In genomic region chr6:115853985-115854384, GRCm38 (mm10) we compare ENCODE assay signal across 8 mouse cellular contexts. TPM values are rescaled to one million over a fixed set of nuclear protein-coding genes. Genes with fewer than 3 reads are reported as not detected.
DNase-seq lines count a peak whose midpoint lies in the region; ATAC-seq and TF ChIP-seq lines count a peak whose summit lies in the region.

No protein-coding gene starts in this region.

- no peak for DNase-seq in left cerebral cortex, adult 2 months (ENCODE audit: extremely low spot score in 1 of 2, low spot score in 2 of 2)
- no peak for DNase-seq in left cerebral cortex, adult 18-20 months (ENCODE audit: low spot score in 2 of 2)
- DNase-seq in limb, embryonic 11.5 days (ENCODE audit: low spot score), result peak; percentile 28
- DNase-seq in adrenal gland, adult 8-10 months, result no peak
- no peak for DNase-seq in frontal cortex, postnatal 25 days (ENCODE audit: low spot score in 2 of 2)
- no peak for DNase-seq in spleen, postnatal 14 days (ENCODE audit: low spot score in 2 of 2)

- peaks cover 11% of the 10 kb centered on the region for H3K36me3 ChIP-seq in embryonic facial prominence, embryonic 13.5 days
- H3K36me3 ChIP-seq in limb, embryonic 11.5 days (ENCODE audit: control insufficient read depth, insufficient read depth, low read length), result no peaks in the 10 kb centered on the region; the same call in 1 of the 2 replicates

- no peaks in the 10 kb centered on the region for H3K9me3 ChIP-seq in embryonic facial prominence, embryonic 13.5 days
- H3K9me3 ChIP-seq in limb, embryonic 11.5 days (ENCODE audit: control insufficient read depth, low read length), result no peaks in the 10 kb centered on the region

- TF ChIP-seq POLR2A in olfactory bulb, adult 2 months (IDR thresholded peaks at IDR 0.05; ENCODE audit: insufficient read depth, low read depth, low read length), result no peak

- ATAC-seq in embryonic facial prominence, embryonic 13.5 days (ENCODE audit: insufficient number of reproducible peaks, insufficient read depth, low FRiP score, low TSS enrichment, low read depth), result no peak
- ATAC-seq in limb, embryonic 11.5 days (ENCODE audit: insufficient number of reproducible peaks, low FRiP score, low TSS enrichment, low read depth), result no peak

- 42% methylated on average over 7 of the region's 7 CpGs for WGBS in embryonic facial prominence, embryonic 13.5 days
- WGBS in limb, embryonic 11.5 days, result 48% methylated on average over 7 of the region's 7 CpGs
- WGBS in olfactory bulb, adult 2 months, result 34% methylated on average over 7 of the region's 7 CpGs

- peaks cover 25% of the 10 kb centered on the region for H3K4me1 ChIP-seq in embryonic facial prominence, embryonic 13.5 days
- no peaks in the 10 kb centered on the region for H3K4me1 ChIP-seq in limb, embryonic 11.5 days (ENCODE audit: control insufficient read depth, insufficient read depth, low read length)
- H3K4me1 ChIP-seq in olfactory bulb, adult 2 months (ENCODE audit: control insufficient read depth, insufficient read depth, low read length), result peaks cover 5% of the 10 kb centered on the region; the same call in 1 of the 2 replicates

- H3K4me3 ChIP-seq in left cerebral cortex, adult 2 months, result peak overlapping the region; percentile 56
- H3K4me3 ChIP-seq in embryonic facial prominence, embryonic 13.5 days, result peak overlapping the region; percentile 64
- peak overlapping the region; percentile 57 for H3K4me3 ChIP-seq in limb, embryonic 11.5 days (ENCODE audit: low read depth, low read length)
- peak overlapping the region; percentile 89; the same call in 1 of the 2 replicates for H3K4me3 ChIP-seq in olfactory bulb, adult 2 months (ENCODE audit: insufficient read depth, low read depth, low read length)

- peak overlapping the region; percentile 80 for H3K4me2 ChIP-seq in embryonic facial prominence, embryonic 13.5 days
- H3K4me2 ChIP-seq in limb, embryonic 11.5 days (ENCODE audit: low read depth, severe bottlenecking), result peak overlapping the region; percentile 52

- TF ChIP-seq CTCF in left cerebral cortex, adult 2 months (IDR thresholded peaks at IDR 0.05), result no peak
- no peak for TF ChIP-seq CTCF in olfactory bulb, adult 2 months (IDR thresholded peaks at IDR 0.05; ENCODE audit: insufficient read depth, low read depth, low read length)

- intact Hi-C loops in left cerebral cortex, adult 2 months (cut with DNase I), result loop anchor here (2.0 to 5.0 kb wide), 2 partner anchors 37 to 138 kb away; no protein-coding TSS in a partner anchor

- peak overlapping the region; percentile 72 for H3K9ac ChIP-seq in embryonic facial prominence, embryonic 13.5 days
- H3K9ac ChIP-seq in limb, embryonic 11.5 days (ENCODE audit: low read length), result peak overlapping the region; percentile 68

- H3K27me3 ChIP-seq in embryonic facial prominence, embryonic 13.5 days, result no peaks in the 10 kb centered on the region
- H3K27me3 ChIP-seq in limb, embryonic 11.5 days (ENCODE audit: control insufficient read depth, insufficient read depth, low read length), result no peaks in the 10 kb centered on the region

- H3K27ac ChIP-seq in left cerebral cortex, adult 2 months, result peak overlapping the region; percentile 86
- peak overlapping the region; percentile 91 for H3K27ac ChIP-seq in embryonic facial prominence, embryonic 13.5 days
- H3K27ac ChIP-seq in limb, embryonic 11.5 days (replicated peaks; ENCODE audit: low read depth, low read length), result peak overlapping the region; percentile 86
- H3K27ac ChIP-seq in olfactory bulb, adult 2 months (ENCODE audit: insufficient read depth, low read depth, low read length), result peak overlapping the region; percentile 81; the same call in 1 of the 2 replicates

RNA-seq across cellular contexts. Expression of gene Ift122, which starts 0.7 kb away (rescaled TPM):
- total RNA-seq in left cerebral cortex, adult 2 months (2021), result 10 to 100 TPM; 31.1 to 32.7 TPM
- 10 to 100 TPM; 28.7 to 30.3 TPM for total RNA-seq in left cerebral cortex, adult 18-20 months (2021)
- polyA plus RNA-seq in embryonic facial prominence, embryonic 13.5 days (2015; fragmentation: Nextera tagmentation; extraction: Ambion mirVana), result 26.2 and 29.0 TPM in 2 replicates
- polyA plus RNA-seq in limb, embryonic 11.5 days (2014; fragmentation: Nextera tagmentation; extraction: Ambion mirVana), result 29.4 and 32.8 TPM in 2 replicates
- polyA plus RNA-seq in olfactory bulb, adult 2 months (2012; ENCODE audit: insufficient read depth, insufficient read length, low replicate concordance, missing spikeins), result not detected in 2 replicates
- 10 to 100 TPM; 17.2 to 29.9 (median 21.9) TPM for total RNA-seq in adrenal gland, adult 8-10 months (2022)

RNA-seq across cellular contexts. Expression of gene Mbd4, which starts 0.8 kb away (rescaled TPM):
- total RNA-seq in left cerebral cortex, adult 2 months (2021), result 1 to 10 TPM; 8.5 TPM
- total RNA-seq in left cerebral cortex, adult 18-20 months (2021), result 1 to 10 TPM; 9.5 to 9.9 TPM
- polyA plus RNA-seq in embryonic facial prominence, embryonic 13.5 days (2015; fragmentation: Nextera tagmentation; extraction: Ambion mirVana), result 26.0 and 27.9 TPM in 2 replicates
- 32.5 and 34.6 TPM in 2 replicates for polyA plus RNA-seq in limb, embryonic 11.5 days (2014; fragmentation: Nextera tagmentation; extraction: Ambion mirVana)
- not detected in 2 replicates for polyA plus RNA-seq in olfactory bulb, adult 2 months (2012; ENCODE audit: insufficient read depth, insufficient read length, low replicate concordance, missing spikeins)
- total RNA-seq in adrenal gland, adult 8-10 months (2022), result 1 to 10 TPM; 3.3 to 5.5 (median 3.9) TPM

RNA-seq across cellular contexts. Expression of gene Efcab12, which starts 15.8 kb away (rescaled TPM):
- total RNA-seq in left cerebral cortex, adult 2 months (2021), result 1 to 10 TPM; 5.4 to 6.1 TPM
- 1 to 10 TPM; 4.9 to 5.5 TPM for total RNA-seq in left cerebral cortex, adult 18-20 months (2021)
- polyA plus RNA-seq in embryonic facial prominence, embryonic 13.5 days (2015; fragmentation: Nextera tagmentation; extraction: Ambion mirVana), result 0.62 and 0.81 TPM in 2 replicates
- polyA plus RNA-seq in limb, embryonic 11.5 days (2014; fragmentation: Nextera tagmentation; extraction: Ambion mirVana), result 0.40 and 0.72 TPM in 2 replicates
- not detected in 2 replicates for polyA plus RNA-seq in olfactory bulb, adult 2 months (2012; ENCODE audit: insufficient read depth, insufficient read length, low replicate concordance, missing spikeins)
- 1 to 10 TPM in 3 of 4 experiments, under 1 TPM in 1; 0.84 to 2.0 (median 1.1) TPM for total RNA-seq in adrenal gland, adult 8-10 months (2022)

RNA-seq across cellular contexts. Expression of gene Rpl32, which starts 45.4 kb away (rescaled TPM):
- total RNA-seq in left cerebral cortex, adult 2 months (2021), result 100 to 1,000 TPM; 429 to 479 TPM
- total RNA-seq in left cerebral cortex, adult 18-20 months (2021), result 100 to 1,000 TPM; 512 to 513 TPM
- polyA plus RNA-seq in embryonic facial prominence, embryonic 13.5 days (2015; fragmentation: Nextera tagmentation; extraction: Ambion mirVana), result 2,295 and 2,526 TPM in 2 replicates
- polyA plus RNA-seq in limb, embryonic 11.5 days (2014; fragmentation: Nextera tagmentation; extraction: Ambion mirVana), result 2,129 and 2,157 TPM in 2 replicates
- polyA plus RNA-seq in olfactory bulb, adult 2 months (2012; ENCODE audit: insufficient read depth, insufficient read length, low replicate concordance, missing spikeins), result 886 TPM in 1 of 2 replicates, not detected in the other
- 1,000 to 10,000 TPM in 3 of 4 experiments, 100 to 1,000 TPM in 1; 999 to 1,169 (median 1,094) TPM for total RNA-seq in adrenal gland, adult 8-10 months (2022)
